Mouse (Mus musculus): ENCODE data around the gene Ntng1. TPM values are rescaled to one million over a fixed set of nuclear protein-coding genes. Genes with fewer than 3 reads are reported as not detected.
A peak's percentile ranks its signal among the peaks of the same experiment; 100 is the strongest.

The Ntng1 gene
- total RNA-seq, 2 experiments from 2014 or later = 26.5 to 31.7 TPM

- no peak for DNase-seq (ENCODE audit: extremely low spot score in 1 of 2, low spot score in 2 of 2)
- intact Hi-C loops (cut with DNase I) = no loop called here
These were observed 173.6 kb downstream of the Ntng1 start for GRCm38 (mm10) chr3:109970181-109970580.

DNA sequence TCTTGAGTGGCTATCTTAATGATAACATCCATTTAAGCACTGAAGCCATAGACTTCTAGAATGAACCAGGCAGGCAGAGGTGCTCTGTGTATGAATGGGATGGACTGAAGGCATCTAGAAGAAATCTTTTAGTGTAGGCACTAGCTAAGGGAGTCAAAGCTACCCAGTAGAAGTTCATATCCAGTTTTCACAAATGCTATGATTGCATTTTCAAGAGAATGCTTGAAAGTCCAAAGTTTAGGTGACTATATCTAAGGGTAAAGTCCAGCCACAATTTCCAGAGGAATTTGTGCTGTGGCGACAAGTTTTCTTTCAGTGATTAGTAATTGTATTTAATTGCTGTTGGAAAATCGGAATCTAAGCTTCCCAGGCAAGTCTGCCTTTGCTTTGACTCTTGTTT lies 181.2 kb downstream of the Ntng1 start:
- DNase-seq (ENCODE audit: extremely low spot score in 1 of 2, low spot score in 2 of 2) = no peak
- intact Hi-C loops (cut with DNase I) = no loop called here

- intact Hi-C loops (cut with DNase I) = no loop called here
- DNase-seq (ENCODE audit: extremely low spot score in 1 of 2, low spot score in 2 of 2) = no peak
These were observed 200.9 kb downstream of the Ntng1 start for GRCm38 (mm10) chr3:109942960-109943359.

- no peak for DNase-seq (ENCODE audit: extremely low spot score in 1 of 2, low spot score in 2 of 2)
- intact Hi-C loops (cut with DNase I) = no loop called here
These were observed 206.2 kb downstream of the Ntng1 start for GRCm38 (mm10) chr3:109937634-109938033.

DNA sequence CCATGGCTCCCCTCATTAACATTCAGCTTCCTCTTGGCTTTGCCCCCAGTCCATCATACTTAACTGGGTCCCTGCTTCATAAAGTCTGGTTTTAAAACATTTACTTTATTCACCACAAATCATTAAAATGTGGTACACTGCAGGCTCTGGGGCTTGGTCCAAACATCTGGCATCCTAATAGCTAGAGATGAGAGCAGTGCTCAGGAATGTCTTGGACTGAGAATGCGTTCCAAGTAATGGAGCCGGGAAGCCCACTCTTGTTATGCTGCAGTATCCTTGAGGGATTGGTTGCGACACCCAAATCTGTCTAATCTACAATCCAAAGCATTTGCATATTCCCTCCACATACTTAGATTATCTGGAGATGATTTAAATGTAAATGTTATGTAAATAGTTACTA lies 207.5 kb downstream of the Ntng1 start:
- no peak for DNase-seq (ENCODE audit: extremely low spot score in 1 of 2, low spot score in 2 of 2)
- intact Hi-C loops (cut with DNase I) = no loop called here

- peak in 1 of 2 experiments; percentile 18 for DNase-seq (ENCODE audit: extremely low spot score in 1 of 2, low spot score in 2 of 2)
- intact Hi-C loops (cut with DNase I) = no loop called here
These were observed 211.6 kb downstream of the Ntng1 start for GRCm38 (mm10) chr3:109932261-109932660.

GRCm38 (mm10) chr3:109931021-109931420 lies 212.8 kb downstream of the Ntng1 start:
- intact Hi-C loops (cut with DNase I) = no loop called here

GRCm38 (mm10) chr3:109923788-109924187 lies 220.0 kb downstream of the Ntng1 start:
- DNase-seq (ENCODE audit: extremely low spot score in 1 of 2, low spot score in 2 of 2) = no peak
- intact Hi-C loops (cut with DNase I) = no loop called here

More at GRCm38 (mm10) chr3:109931021-109931420, 212.8 kb downstream of the Ntng1 start:
- no peak for DNase-seq (ENCODE audit: extremely low spot score in 1 of 2, low spot score in 2 of 2)

DNA sequence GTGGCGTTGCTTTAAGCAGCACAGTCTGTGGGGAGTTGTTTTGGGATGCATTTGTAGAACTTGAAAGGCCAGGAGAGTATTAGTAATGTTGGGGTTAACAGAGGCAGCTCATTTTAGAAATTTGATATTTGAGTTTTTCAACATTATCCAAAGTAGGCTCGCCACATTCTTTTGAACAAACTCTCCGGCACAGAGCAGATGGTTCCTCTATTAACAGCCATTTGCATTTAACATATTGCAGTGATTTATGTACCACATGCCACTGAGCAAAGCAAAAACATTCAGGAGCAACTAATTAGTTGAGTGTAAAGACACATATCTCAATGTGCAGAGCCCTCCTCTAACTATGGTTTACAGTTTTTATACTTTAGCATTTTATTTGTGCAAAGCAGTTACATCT lies 224.8 kb downstream of the Ntng1 start:
- intact Hi-C loops (cut with DNase I) = no loop called here
- DNase-seq (ENCODE audit: extremely low spot score in 1 of 2, low spot score in 2 of 2) = no peak

GRCm38 (mm10) chr3:109917926-109918694 lies 225.7 kb downstream of the Ntng1 start:
- DNase-seq (ENCODE audit: extremely low spot score in 1 of 2, low spot score in 2 of 2) = no peak
- intact Hi-C loops (cut with DNase I) = no loop called here

DNA sequence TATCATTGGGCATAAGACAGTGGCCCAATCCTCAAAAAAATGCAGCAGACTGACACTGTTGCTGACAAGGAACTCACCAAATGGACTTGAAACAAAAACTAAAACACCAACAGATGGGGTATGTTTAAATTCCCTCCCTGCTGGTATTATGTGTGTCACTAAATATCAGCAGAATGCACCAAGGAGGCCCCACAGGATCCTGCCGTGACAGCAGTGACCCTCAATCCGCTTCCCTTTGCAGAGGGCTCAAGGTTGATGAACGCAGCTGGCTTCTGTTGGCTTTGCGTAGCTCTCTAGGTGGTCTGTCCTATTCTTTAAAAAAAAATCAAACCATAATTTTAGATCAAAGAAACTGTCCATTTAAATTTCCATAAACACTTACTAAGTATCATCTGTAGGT lies 226.7 kb downstream of the Ntng1 start:
- intact Hi-C loops (cut with DNase I) = no loop called here
- DNase-seq (ENCODE audit: extremely low spot score in 1 of 2, low spot score in 2 of 2) = no peak

- no peak for DNase-seq (ENCODE audit: extremely low spot score in 1 of 2, low spot score in 2 of 2)
These were observed 229.6 kb downstream of the Ntng1 start for GRCm38 (mm10) chr3:109914226-109914625.

GRCm38 (mm10) chr3:109890600-109890999 lies 253.2 kb downstream of the Ntng1 start:
- DNase-seq (ENCODE audit: extremely low spot score in 1 of 2, low spot score in 2 of 2) = no peak
- intact Hi-C loops (cut with DNase I) = no loop called here

More at GRCm38 (mm10) chr3:109914226-109914625, 229.6 kb downstream of the Ntng1 start:
- intact Hi-C loops (cut with DNase I) = no loop called here

DNA sequence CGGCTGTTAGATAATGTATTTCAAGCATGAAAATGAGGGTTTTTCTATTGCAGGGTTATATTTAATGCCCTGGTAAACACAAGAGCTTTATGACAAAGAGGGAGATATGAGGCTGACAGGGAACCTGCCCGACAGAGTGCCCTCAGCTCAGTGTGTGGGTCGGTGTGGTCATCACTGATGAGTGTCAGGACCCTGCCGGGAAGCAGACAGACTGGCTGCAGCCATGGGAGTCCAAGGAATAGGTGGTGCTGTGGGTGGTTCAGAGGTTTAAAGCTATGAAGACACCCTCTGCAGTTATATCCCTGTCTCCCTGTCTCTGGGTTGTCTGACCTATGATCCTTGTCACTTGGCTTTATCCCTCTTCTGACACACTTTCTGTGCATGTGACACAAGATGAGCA lies 258.1 kb downstream of the Ntng1 start:
- no peak for DNase-seq (ENCODE audit: extremely low spot score in 1 of 2, low spot score in 2 of 2)
- intact Hi-C loops (cut with DNase I) = no loop called here

- intact Hi-C loops (cut with DNase I) = no loop called here
These were observed 264.8 kb downstream of the Ntng1 start for GRCm38 (mm10) chr3:109879061-109879460.

GRCm38 (mm10) chr3:109871986-109872385 lies 271.8 kb downstream of the Ntng1 start:
- intact Hi-C loops (cut with DNase I) = no loop called here

More at GRCm38 (mm10) chr3:109879061-109879460, 264.8 kb downstream of the Ntng1 start:
- DNase-seq (ENCODE audit: extremely low spot score in 1 of 2, low spot score in 2 of 2) = no peak

DNA sequence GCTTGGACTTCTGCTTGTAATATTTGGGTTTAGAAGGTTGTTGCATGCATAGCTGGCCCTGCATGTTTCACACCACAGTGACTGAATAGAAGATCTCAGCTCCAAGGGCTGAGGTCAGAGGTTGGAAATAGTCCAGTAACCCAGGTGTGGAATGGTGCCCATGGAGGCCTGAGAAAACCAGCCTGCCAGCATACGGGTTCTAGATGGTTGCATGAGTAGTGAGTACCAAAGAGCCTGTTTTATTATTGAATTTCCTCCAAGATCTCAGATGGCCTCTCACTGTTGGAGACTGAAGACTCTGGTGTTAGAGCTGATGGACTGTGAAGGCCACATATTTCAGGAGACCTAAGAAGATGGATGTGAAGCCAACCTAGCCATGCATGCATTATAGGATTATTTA lies 285.5 kb downstream of the Ntng1 start:
- intact Hi-C loops (cut with DNase I) = no loop called here
- DNase-seq (ENCODE audit: extremely low spot score in 1 of 2, low spot score in 2 of 2) = no peak

More at GRCm38 (mm10) chr3:109871986-109872385, 271.8 kb downstream of the Ntng1 start:
- DNase-seq (ENCODE audit: extremely low spot score in 1 of 2, low spot score in 2 of 2) = no peak

GRCm38 (mm10) chr3:109854449-109855155 lies 289.2 kb downstream of the Ntng1 start:
- intact Hi-C loops (cut with DNase I) = no loop called here
- DNase-seq (ENCODE audit: extremely low spot score in 1 of 2, low spot score in 2 of 2) = no peak

GRCm38 (mm10) chr3:109846660-109847059 lies 297.2 kb downstream of the Ntng1 start:
- intact Hi-C loops (cut with DNase I) = no loop called here
- no peak for DNase-seq (ENCODE audit: extremely low spot score in 1 of 2, low spot score in 2 of 2)

- DNase-seq (ENCODE audit: extremely low spot score in 1 of 2, low spot score in 2 of 2) = no peak
- intact Hi-C loops (cut with DNase I) = no loop called here
These were observed 318.0 kb downstream of the Ntng1 start for GRCm38 (mm10) chr3:109825806-109826205.

All from left cerebral cortex, postnatal 10 days (tissue).